Mouse (Mus musculus) midbrain, embryonic 15.5 days (tissue): Measurements from ENCODE around the gene Disc1. TPM values are rescaled to one million over a fixed set of nuclear protein-coding genes. Genes with fewer than 3 reads are reported as not detected.

Experiments used
- ATAC-seq: fragments of 200-750 bp; cut with Nextera tagmentation; replicated peaks from 2 replicates; pipeline ENCODE4 v1.8.0; 2017; ENCODE audit warnings: moderate TSS enrichment
- H3K27ac ChIP-seq: fragments of 300-500 bp; sonication (generic); 2 replicates; pipeline ENCODE4 v1.5.1; 2015; ENCODE audit warnings: mild to moderate bottlenecking, inconsistent platforms
- H3K27me3 ChIP-seq: fragments of 300-500 bp; sonication (generic); replicated peaks from 2 replicates; pipeline ENCODE4 v1.6.1; 2015; ENCODE audit warnings: inconsistent platforms
- H3K36me3 ChIP-seq: fragments of 300-500 bp; sonication (generic); replicated peaks from 2 replicates; pipeline ENCODE4 v1.6.1; 2015; ENCODE audit warnings: inconsistent platforms
- H3K4me1 ChIP-seq: fragments of 300-500 bp; sonication (generic); 2 replicates; pipeline ENCODE4 v1.6.1; 2015; ENCODE audit warnings: inconsistent platforms
- H3K4me2 ChIP-seq: fragments of 300-500 bp; sonication (generic); 2 replicates; pipeline ENCODE4 v1.6.1; 2015; ENCODE audit warnings: inconsistent platforms, mild to moderate bottlenecking, moderate library complexity
- H3K4me3 ChIP-seq: fragments of 300-500 bp; sonication (generic); 2 replicates; pipeline ENCODE4 v1.5.1; 2015; ENCODE audit warnings: mild to moderate bottlenecking, inconsistent platforms
- H3K9ac ChIP-seq: fragments of 300-500 bp; sonication (generic); 2 replicates; pipeline ENCODE4 v1.6.1; 2015; ENCODE audit warnings: mild to moderate bottlenecking, inconsistent platforms
- H3K9me3 ChIP-seq: fragments of 300-500 bp; sonication (generic); 2 replicates; pipeline ENCODE4 v1.6.1; 2016; ENCODE audit warnings: inconsistent platforms
- WGBS: fragments of 180-500 bp; shearing (Covaris S2); methylation state at CpG from one replicate; pipeline ENCODE4 v1.1.7; 2015; ENCODE audit warnings: mixed read lengths; 5-methylcytosine and 5-hydroxymethylcytosine counted together
- polyA plus RNA-seq: library from polyadenylated mRNA; unstranded; fragments of >200 nt; fragmentation: Nextera tagmentation; extraction: Ambion mirVana; gene quantifications from 2 replicates; pipeline ENCODE4 v1.2.1, GENCODE M21; 2015

Disc1 gene
- polyA plus RNA-seq, 1 experiment from 2014 or later, result 1.6 TPM

DNA sequence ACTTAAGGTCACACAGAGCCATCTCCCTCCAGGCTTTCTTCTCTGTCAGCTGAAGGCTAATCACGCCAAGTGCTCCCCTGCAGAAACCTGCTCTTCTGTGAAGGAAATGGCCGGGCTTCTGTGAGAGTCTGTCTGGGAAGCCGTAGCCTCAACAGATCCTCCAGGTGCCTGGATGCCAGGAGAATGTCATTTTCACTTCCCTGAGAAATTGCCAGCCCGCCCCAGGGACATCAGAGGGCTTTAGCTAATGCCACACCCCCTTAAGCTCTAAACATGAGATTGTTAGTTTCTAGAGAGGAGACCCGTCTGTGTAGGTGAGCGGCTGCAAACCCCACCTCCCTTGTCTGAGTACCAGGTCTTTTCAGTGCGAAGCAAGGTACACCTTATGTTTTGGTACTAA, 15.3 kb downstream of the Disc1 start:
- ATAC-seq, result no peak
- H3K4me1 ChIP-seq, result peaks cover 3% of the 10 kb centered on the region; the same call in 1 of the 2 replicates
- no peaks in the 10 kb centered on the region for H3K9me3 ChIP-seq
- 0 out of 2 replicates have a peak overlapping the region, but pooled peaks have one; percentile 28 for H3K27ac ChIP-seq
- 64% methylated on average over 7 of the region's 7 CpGs for WGBS
- H3K4me3 ChIP-seq, result no peak overlapping the region
- H3K36me3 ChIP-seq, result no peaks in the 10 kb centered on the region
- no peak overlapping the region for H3K9ac ChIP-seq
- no peaks in the 10 kb centered on the region for H3K27me3 ChIP-seq
- no peak overlapping the region for H3K4me2 ChIP-seq

DNA sequence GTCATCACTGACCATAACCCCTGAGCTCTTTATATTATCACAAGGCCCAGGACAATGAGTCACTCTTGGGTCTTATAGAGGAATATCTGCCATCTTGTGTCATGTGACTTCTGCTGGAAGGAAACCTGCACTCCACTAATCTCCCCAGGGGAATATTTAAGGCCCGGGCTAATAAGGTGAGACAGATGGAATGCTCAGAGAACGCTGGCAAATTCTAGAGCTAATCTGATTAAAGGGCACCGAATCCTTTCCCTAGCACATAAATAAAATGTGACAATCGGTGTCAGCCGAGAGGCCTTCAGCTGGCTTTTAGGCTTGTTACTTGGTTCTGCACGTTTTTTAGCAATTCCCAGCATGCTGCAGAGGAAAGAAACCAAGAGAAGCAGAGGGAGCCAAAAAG, 15.7 kb downstream of the Disc1 start:
- H3K27ac ChIP-seq, result 0 out of 2 replicates have a peak overlapping the region, but pooled peaks have one; percentile 28
- H3K4me2 ChIP-seq, result no peak overlapping the region
- H3K27me3 ChIP-seq, result no peaks in the 10 kb centered on the region
- peaks cover 3% of the 10 kb centered on the region; the same call in 1 of the 2 replicates for H3K4me1 ChIP-seq
- H3K9me3 ChIP-seq, result no peaks in the 10 kb centered on the region
- no peaks in the 10 kb centered on the region for H3K36me3 ChIP-seq
- no peak overlapping the region for H3K4me3 ChIP-seq
- H3K9ac ChIP-seq, result no peak overlapping the region
- 26% methylated on average over 6 of the region's 6 CpGs for WGBS
- ATAC-seq, result no peak

DNA sequence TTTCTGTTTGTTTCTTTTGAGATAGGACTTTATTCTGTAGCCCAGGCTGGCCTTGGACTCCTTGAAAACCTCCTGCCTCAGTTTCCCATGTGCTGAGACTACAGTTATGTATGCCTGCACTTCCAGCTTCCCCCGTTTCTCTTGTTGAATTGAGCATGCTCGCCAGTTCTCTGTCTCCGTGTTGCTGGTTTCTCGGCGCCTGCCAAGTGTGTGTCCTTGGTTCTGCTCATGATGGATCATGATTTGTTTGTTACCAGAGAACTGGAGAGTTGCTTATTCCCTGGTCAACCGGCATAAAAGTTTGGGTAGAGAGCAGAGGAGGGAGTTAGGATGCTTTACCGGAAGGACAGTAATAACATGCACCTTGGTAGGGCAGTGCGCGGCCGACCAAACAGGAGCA, 20.1 kb downstream of the Disc1 start:
- 93% methylated on average over 10 of the region's 10 CpGs for WGBS
- no peak for ATAC-seq
- H3K9me3 ChIP-seq, result no peaks in the 10 kb centered on the region

GRCm38 (mm10) chr8:125074581-125074980, 20.6 kb downstream of the Disc1 start:
- Histone ChIP-seq H3K4me1 (peaks cover 10% of the 10 kb centered on the region; the same call in 1 of the 2 replicates), H3K4me2 (no peak overlapping the region), H3K27me3 (no peaks in the 10 kb centered on the region), H3K27ac (no peak overlapping the region), H3K9me3 (no peaks in the 10 kb centered on the region), H3K9ac (no peak overlapping the region), H3K36me3 (no peaks in the 10 kb centered on the region), H3K4me3 (no peak overlapping the region)
- ATAC-seq, result no peak
- 92% methylated on average over 2 of the region's 2 CpGs for WGBS

More for the DNA sequence above, 20.1 kb downstream of the Disc1 start:
- no peak overlapping the region for H3K4me2 ChIP-seq
- H3K36me3 ChIP-seq, result no peaks in the 10 kb centered on the region
- no peak overlapping the region for H3K27ac ChIP-seq
- no peak overlapping the region for H3K4me3 ChIP-seq
- no peaks in the 10 kb centered on the region for H3K27me3 ChIP-seq
- no peak overlapping the region for H3K9ac ChIP-seq
- H3K4me1 ChIP-seq, result peaks cover 10% of the 10 kb centered on the region; the same call in 1 of the 2 replicates

GRCm38 (mm10) chr8:125075389-125075788, 21.4 kb downstream of the Disc1 start:
- Histone ChIP-seq H3K9ac (no peak overlapping the region), H3K9me3 (no peaks in the 10 kb centered on the region), H3K4me2 (no peak overlapping the region)

GRCm38 (mm10) chr8:125077326-125077725, 23.3 kb downstream of the Disc1 start:
- WGBS, result 47% methylated on average over 8 of the region's 8 CpGs
- ATAC-seq, result no peak
- no peaks in the 10 kb centered on the region for H3K36me3 ChIP-seq
- H3K4me3 ChIP-seq, result no peak overlapping the region
- peaks cover 23% of the 10 kb centered on the region for H3K4me1 ChIP-seq
- no peaks in the 10 kb centered on the region for H3K9me3 ChIP-seq
- H3K27me3 ChIP-seq, result no peaks in the 10 kb centered on the region
- H3K27ac ChIP-seq, result no peak overlapping the region
- no peak overlapping the region for H3K4me2 ChIP-seq
- H3K9ac ChIP-seq, result no peak overlapping the region

More at GRCm38 (mm10) chr8:125075389-125075788, 21.4 kb downstream of the Disc1 start:
- 82% methylated on average over 4 of the region's 4 CpGs for WGBS
- H3K36me3 ChIP-seq, result no peaks in the 10 kb centered on the region
- H3K4me1 ChIP-seq, result peaks cover 11% of the 10 kb centered on the region
- H3K27me3 ChIP-seq, result no peaks in the 10 kb centered on the region
- H3K27ac ChIP-seq, result no peak overlapping the region
- no peak overlapping the region for H3K4me3 ChIP-seq
- ATAC-seq, result no peak

DNA sequence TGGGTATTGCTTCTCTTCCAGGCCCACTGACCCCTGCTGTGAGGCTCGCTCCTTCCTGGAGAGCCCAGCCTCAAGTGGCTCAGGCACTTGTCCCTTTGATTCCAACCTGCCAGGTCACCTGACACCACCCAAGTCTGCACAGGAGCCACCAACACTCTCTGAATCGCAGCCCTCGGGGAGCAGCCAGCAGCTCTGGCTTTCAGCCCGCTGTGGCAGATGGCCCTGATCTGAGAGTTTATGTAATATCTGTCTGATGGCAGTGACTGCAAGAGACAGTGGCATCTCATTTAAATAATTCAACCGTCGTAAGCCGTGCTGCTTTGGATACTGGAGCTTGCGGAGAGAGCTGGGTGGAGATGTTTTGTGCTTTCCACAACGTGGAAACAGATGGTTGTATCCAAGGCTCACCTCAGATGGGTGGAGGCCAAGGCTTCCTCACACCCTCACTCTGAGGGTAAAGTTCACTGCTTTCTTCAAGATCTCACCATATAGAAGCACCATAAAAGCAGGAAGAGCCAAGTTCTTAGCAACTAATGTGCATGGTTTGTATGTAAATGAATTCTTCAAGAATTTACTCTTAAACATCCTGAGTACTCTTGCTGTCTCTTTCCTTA, 24.9 kb downstream of the Disc1 start:
- H3K27me3 ChIP-seq, result no peaks in the 10 kb centered on the region
- H3K9ac ChIP-seq, result no peak overlapping the region
- peaks cover 23% of the 10 kb centered on the region for H3K4me1 ChIP-seq
- WGBS, result 24% methylated on average over 9 of the region's 9 CpGs
- H3K4me3 ChIP-seq, result no peak overlapping the region
- ATAC-seq, result no peak; the same call in 1 of the 2 replicates
- H3K36me3 ChIP-seq, result no peaks in the 10 kb centered on the region
- no peak overlapping the region for H3K27ac ChIP-seq
- H3K4me2 ChIP-seq, result no peak overlapping the region
- no peaks in the 10 kb centered on the region for H3K9me3 ChIP-seq

- Histone ChIP-seq H3K4me1 (peaks cover 23% of the 10 kb centered on the region), H3K9me3 (no peaks in the 10 kb centered on the region), H3K27ac (peak overlapping the region; percentile 26; the same call in 1 of the 2 replicates), H3K36me3 (no peaks in the 10 kb centered on the region), H3K27me3 (no peaks in the 10 kb centered on the region), H3K4me2 (peak overlapping the region; percentile 14; the same call in 1 of the 2 replicates), H3K9ac (no peak overlapping the region), H3K4me3 (no peak overlapping the region)
- WGBS, result 58% methylated on average over 19 of the region's 19 CpGs
- peak; percentile 17; the same call in 1 of the 2 replicates for ATAC-seq
Measured at GRCm38 (mm10) chr8:125080388-125081344, 26.7 kb downstream of the Disc1 start.

DNA sequence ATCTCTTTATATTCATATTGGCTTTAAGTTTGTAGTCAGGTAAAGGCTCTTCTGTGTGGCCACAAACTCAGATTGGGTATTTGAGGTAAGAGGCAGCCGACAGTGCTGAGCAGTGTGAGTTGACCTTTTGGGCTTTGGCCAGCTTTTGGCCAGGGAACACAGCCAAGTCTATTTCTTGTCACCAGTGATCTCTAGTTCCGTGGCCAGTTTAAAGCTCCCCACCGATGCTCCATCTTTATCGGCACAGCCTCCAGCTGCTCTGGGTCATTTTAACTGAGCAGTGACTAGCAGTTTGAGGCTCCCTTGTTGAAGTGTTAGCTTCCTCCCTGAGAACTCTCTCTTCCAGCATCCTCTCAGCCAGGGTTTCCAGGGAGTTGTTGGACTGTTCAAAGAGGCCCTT, 29.8 kb downstream of the Disc1 start:
- no peak overlapping the region for H3K9ac ChIP-seq
- no peak for ATAC-seq
- WGBS, result 65% methylated on average over 4 of the region's 4 CpGs

GRCm38 (mm10) chr8:125084523-125084922, 30.5 kb downstream of the Disc1 start:
- ATAC-seq, result no peak
- H3K9me3 ChIP-seq, result no peaks in the 10 kb centered on the region
- WGBS, result 57% methylated on average over 7 of the region's 7 CpGs
- H3K9ac ChIP-seq, result no peak overlapping the region
- H3K4me3 ChIP-seq, result no peak overlapping the region
- H3K4me2 ChIP-seq, result no peak overlapping the region
- no peaks in the 10 kb centered on the region for H3K36me3 ChIP-seq
- no peak overlapping the region for H3K27ac ChIP-seq
- peaks cover 13% of the 10 kb centered on the region for H3K4me1 ChIP-seq
- no peaks in the 10 kb centered on the region for H3K27me3 ChIP-seq

More for the DNA sequence above, 29.8 kb downstream of the Disc1 start:
- no peak overlapping the region for H3K4me3 ChIP-seq
- H3K36me3 ChIP-seq, result no peaks in the 10 kb centered on the region
- H3K9me3 ChIP-seq, result no peaks in the 10 kb centered on the region
- peaks cover 13% of the 10 kb centered on the region for H3K4me1 ChIP-seq
- no peak overlapping the region for H3K27ac ChIP-seq
- H3K27me3 ChIP-seq, result no peaks in the 10 kb centered on the region
- no peak overlapping the region for H3K4me2 ChIP-seq

DNA sequence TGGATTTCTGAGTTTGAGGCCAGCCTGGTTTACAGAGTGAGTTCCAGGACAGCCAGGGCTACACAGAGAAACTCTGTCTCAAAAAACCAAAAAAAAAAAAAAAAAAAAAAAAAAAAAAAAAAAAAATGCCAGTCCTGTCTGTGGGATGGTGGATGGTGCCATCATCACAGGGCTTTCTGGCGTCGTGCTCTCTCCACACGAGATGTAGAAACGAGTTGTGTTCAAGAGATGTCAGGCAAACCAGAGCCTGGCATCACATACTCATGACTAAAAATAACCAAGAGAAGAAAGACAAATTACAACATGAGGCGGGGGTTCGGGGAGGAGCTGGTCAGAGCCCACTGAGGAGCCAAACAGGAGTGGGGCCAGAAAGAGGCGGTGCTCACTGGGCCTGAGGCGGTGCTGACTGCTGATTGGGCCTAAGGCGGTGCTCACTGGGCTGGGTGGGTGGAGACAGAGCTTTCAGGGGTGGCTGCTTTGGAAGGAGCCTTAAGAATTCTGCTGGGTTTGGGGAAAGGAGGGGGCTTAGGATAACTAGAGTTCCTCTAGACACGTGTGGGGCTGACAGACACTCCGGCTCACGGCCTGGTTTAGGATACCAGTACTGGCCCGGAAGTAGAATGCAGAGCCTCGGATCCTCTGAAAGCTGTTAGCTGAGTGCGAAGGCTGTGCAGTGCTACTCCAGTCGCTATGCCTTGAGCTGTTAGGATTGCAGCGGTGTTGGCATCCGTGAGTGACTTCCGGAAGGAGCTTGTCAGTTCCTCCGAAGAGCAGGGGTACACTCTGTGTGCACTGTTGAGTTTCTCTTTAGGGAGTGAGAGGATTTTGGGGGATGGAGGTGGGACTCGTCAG, 37.1 kb downstream of the Disc1 start:
- Histone ChIP-seq H3K4me1 (no peaks in the 10 kb centered on the region), H3K4me2 (no peak overlapping the region), H3K9me3 (no peaks in the 10 kb centered on the region), H3K9ac (no peak overlapping the region), H3K36me3 (no peaks in the 10 kb centered on the region), H3K27ac (no peak overlapping the region), H3K27me3 (no peaks in the 10 kb centered on the region), H3K4me3 (no peak overlapping the region)
- ATAC-seq, result no peak
- WGBS, result 67% methylated on average over 21 of the region's 21 CpGs

DNA sequence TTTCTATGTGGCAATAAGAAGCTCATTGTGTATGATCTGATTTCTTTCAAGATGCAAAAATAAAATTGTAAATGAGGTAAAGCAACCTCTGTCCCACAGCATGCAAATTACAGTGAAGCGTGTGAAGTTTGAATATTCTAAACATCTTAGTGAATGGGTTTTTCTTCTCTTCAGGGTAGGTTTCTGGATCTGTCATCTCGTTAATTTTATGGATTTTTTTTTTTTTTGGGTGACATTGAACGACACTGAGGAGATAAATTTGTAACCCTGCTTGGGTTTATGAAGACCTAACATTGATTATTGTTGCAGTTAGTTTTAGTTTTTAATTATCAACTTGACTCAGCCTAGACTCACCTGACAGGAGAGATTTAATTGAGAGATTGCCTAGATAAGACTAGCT, 43.1 kb downstream of the Disc1 start:
- no peak overlapping the region for H3K9ac ChIP-seq
- H3K27ac ChIP-seq, result no peak overlapping the region
- no peaks in the 10 kb centered on the region for H3K27me3 ChIP-seq
- H3K9me3 ChIP-seq, result no peaks in the 10 kb centered on the region
- no peaks in the 10 kb centered on the region for H3K36me3 ChIP-seq
- H3K4me1 ChIP-seq, result no peaks in the 10 kb centered on the region
- H3K4me3 ChIP-seq, result no peak overlapping the region
- 80% methylated on average over 3 of the region's 3 CpGs for WGBS
- no peak for ATAC-seq
- H3K4me2 ChIP-seq, result no peak overlapping the region
